Mouse (Mus musculus) liver, postnatal 0 days (tissue): ENCODE data around the gene Pmfbp1.

ENCODE experiments used
- CTCF ChIP-seq: sonication (generic); IDR thresholded peaks from 2 replicates; pipeline ENCODE4 v1.5.1; 2016; ENCODE audit warnings: antibody characterized with exemption, low read depth
- EP300 ChIP-seq: IDR thresholded peaks from 2 replicates; pipeline ENCODE4 v1.6.1; 2016; ENCODE audit warnings: antibody characterized with exemption, low read depth, mild to moderate bottlenecking

DNA sequence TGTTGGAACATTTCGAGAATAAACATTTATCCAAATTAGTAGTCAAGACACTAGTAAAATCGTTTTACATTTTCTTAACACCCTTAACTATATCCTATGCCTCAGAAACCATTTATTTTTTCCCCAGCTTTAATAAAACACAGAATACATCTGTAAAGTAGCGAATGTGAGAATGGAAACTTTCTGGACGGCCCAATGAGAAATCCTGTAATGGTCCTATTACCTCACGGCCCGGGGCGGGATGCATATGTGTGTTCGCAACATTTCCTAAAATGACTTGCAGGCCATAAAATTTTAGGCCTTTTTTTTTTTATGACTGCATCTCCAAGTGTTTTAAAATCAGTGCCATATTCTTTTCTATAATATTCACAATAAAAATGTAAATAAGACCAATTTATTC, 21.4 kb upstream of the Pmfbp1 start:
- TF ChIP-seq CTCF (no peak), EP300 (no peak)
